ENCODE assay signal across 9 mouse cellular contexts in the genomic region with DNA sequence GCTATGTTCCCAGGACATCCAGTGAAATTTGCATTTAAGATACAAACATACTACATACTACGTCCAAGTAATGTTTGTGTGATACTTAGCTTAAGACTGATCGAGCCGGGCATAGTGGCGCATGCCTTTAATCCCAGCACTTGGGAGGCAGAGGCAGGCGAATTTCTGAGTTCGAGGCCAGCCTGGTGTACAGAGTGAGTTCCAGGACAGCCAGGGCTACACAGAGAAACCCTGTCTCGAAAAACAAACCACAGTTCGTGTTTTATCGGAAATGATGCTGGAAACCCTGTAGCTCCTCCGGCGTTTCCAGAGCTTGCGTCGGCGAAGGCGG. TPM values are rescaled to one million over a fixed set of nuclear protein-coding genes. Genes with fewer than 3 reads are reported as not detected.
DNase-seq lines count a peak whose midpoint lies in the region; ATAC-seq and TF ChIP-seq lines count a peak whose summit lies in the region.
"Not testable (repeated sequence)": the region's sequence is repeated elsewhere in the genome, so short reads cannot be mapped to it uniquely, and the experiment has no call there.
"Had no signal": no experiment of that assay in that cellular context is flagged by ENCODE, and none has a peak within 500 bp of the region (broad histone marks: within the 10 kb centered on the region; RNA-seq: fewer than 3 reads in every experiment).

No protein-coding gene starts in this region.

- not testable (repeated sequence) for H3K9me3 ChIP-seq in forebrain, embryonic 13.5 days (replicated peaks); heart, embryonic 16.5 days (replicated peaks; ENCODE audit: control insufficient read depth, low read length); intestine, postnatal 0 days (ENCODE audit: control insufficient read depth); limb, embryonic 15.5 days; lung, postnatal 0 days (ENCODE audit: low read length); neural tube, embryonic 11.5 days (ENCODE audit: control insufficient read depth, low read length)

- TF ChIP-seq POLR2A in cerebellum, adult 2 months (IDR thresholded peaks at IDR 0.05; ENCODE audit: borderline replicate concordance, insufficient read depth, low read length); thymus, adult 2 months (IDR thresholded peaks at IDR 0.05; ENCODE audit: control insufficient read depth, extremely low read depth, insufficient read depth, low read length, poor library complexity): not testable (repeated sequence)

- H3K27me3 ChIP-seq in cerebellum, adult 2 months (ENCODE audit: control insufficient read depth, insufficient read depth, low read length); forebrain, embryonic 13.5 days; heart, embryonic 16.5 days (ENCODE audit: control insufficient read depth, insufficient read depth, low read length); intestine, postnatal 0 days (replicated peaks; ENCODE audit: control insufficient read depth, insufficient read depth, low read length); limb, embryonic 15.5 days; lung, postnatal 0 days (replicated peaks; ENCODE audit: insufficient read depth, low read length); neural tube, embryonic 11.5 days (ENCODE audit: control insufficient read depth, insufficient read depth, low read length); thymus, adult 2 months (ENCODE audit: control insufficient read depth, insufficient read depth, low read length): not testable (repeated sequence)

- H3K4me1 ChIP-seq in cerebellum, adult 2 months (ENCODE audit: control insufficient read depth, insufficient read depth, low read length) = peaks cover 20% of the 10 kb centered on the region
- peaks cover 37% of the 10 kb centered on the region for H3K4me1 ChIP-seq in forebrain, embryonic 13.5 days
- H3K4me1 ChIP-seq in heart, embryonic 16.5 days (ENCODE audit: control insufficient read depth, insufficient read depth, low read length) = peaks cover 30% of the 10 kb centered on the region
- peaks cover 16% of the 10 kb centered on the region for H3K4me1 ChIP-seq in intestine, postnatal 0 days (replicated peaks; ENCODE audit: control insufficient read depth, insufficient read depth, low read length)
- peaks cover 39% of the 10 kb centered on the region for H3K4me1 ChIP-seq in limb, embryonic 15.5 days
- H3K4me1 ChIP-seq in lung, postnatal 0 days (ENCODE audit: insufficient read depth, low read depth, low read length) = peaks cover 17% of the 10 kb centered on the region; the same call in 1 of the 2 replicates
- H3K4me1 ChIP-seq in neural tube, embryonic 11.5 days (ENCODE audit: control insufficient read depth, insufficient read depth, low read length) = peaks cover 24% of the 10 kb centered on the region
- peaks cover 20% of the 10 kb centered on the region for H3K4me1 ChIP-seq in thymus, adult 2 months (replicated peaks; ENCODE audit: control insufficient read depth, insufficient read depth, low read length)

- peak overlapping the region; percentile 99 for H3K9ac ChIP-seq in forebrain, embryonic 13.5 days
- peak overlapping the region; percentile 97 for H3K9ac ChIP-seq in heart, embryonic 16.5 days (ENCODE audit: low read length)
- H3K9ac ChIP-seq in intestine, postnatal 0 days (ENCODE audit: low read depth, low read length) = 0 out of 2 replicates have a peak overlapping the region, but pooled peaks have one; percentile 93
- peak overlapping the region; percentile 91; the same call in 1 of the 2 replicates for H3K9ac ChIP-seq in limb, embryonic 15.5 days
- 0 out of 2 replicates have a peak overlapping the region, but pooled peaks have one; percentile 8 for H3K9ac ChIP-seq in lung, postnatal 0 days (replicated peaks; ENCODE audit: low read depth)
- H3K9ac ChIP-seq in neural tube, embryonic 11.5 days (ENCODE audit: low read length) = peak overlapping the region; percentile 94

- peak overlapping the region; percentile 15 for H3K27ac ChIP-seq in cerebellum, adult 2 months (ENCODE audit: insufficient read depth, low read length)
- H3K27ac ChIP-seq in forebrain, embryonic 13.5 days = peak overlapping the region; percentile 86
- peak overlapping the region; percentile 63 for H3K27ac ChIP-seq in heart, embryonic 16.5 days (ENCODE audit: low read length)
- peak overlapping the region; percentile 85 for H3K27ac ChIP-seq in intestine, postnatal 0 days (ENCODE audit: low read depth, low read length)
- H3K27ac ChIP-seq in limb, embryonic 15.5 days = peak overlapping the region; percentile 74
- H3K27ac ChIP-seq in lung, postnatal 0 days (ENCODE audit: low read length) = peak overlapping the region; percentile 64
- not testable (repeated sequence) for H3K27ac ChIP-seq in neural tube, embryonic 11.5 days (ENCODE audit: low read depth, low read length)
- peak overlapping the region; percentile 9; the same call in 1 of the 2 replicates for H3K27ac ChIP-seq in thymus, adult 2 months (ENCODE audit: control insufficient read depth, insufficient read depth, low read length)

- ATAC-seq in forebrain, embryonic 13.5 days; heart, embryonic 16.5 days (replicated peaks; ENCODE audit: extremely low read depth, insufficient read depth, low FRiP score); limb, embryonic 15.5 days (ENCODE audit: insufficient number of reproducible peaks, low FRiP score, low TSS enrichment, low read depth); lung, postnatal 0 days: not testable (repeated sequence)
- ATAC-seq in intestine, postnatal 0 days = peak; percentile 2
- peak; percentile 20; the same call in 1 of the 2 replicates for ATAC-seq in neural tube, embryonic 11.5 days (ENCODE audit: insufficient read depth, low FRiP score, low TSS enrichment)

- H3K4me2 ChIP-seq in forebrain, embryonic 13.5 days = peak overlapping the region; percentile 92
- H3K4me2 ChIP-seq in heart, embryonic 16.5 days (ENCODE audit: low read depth, low read length) = peak overlapping the region; percentile 69
- peak overlapping the region; percentile 72 for H3K4me2 ChIP-seq in intestine, postnatal 0 days (replicated peaks; ENCODE audit: low read depth)
- H3K4me2 ChIP-seq in limb, embryonic 15.5 days = peak overlapping the region; percentile 74
- H3K4me2 ChIP-seq in lung, postnatal 0 days (replicated peaks; ENCODE audit: low read depth, low read length) = peak overlapping the region; percentile 80
- peak overlapping the region; percentile 76 for H3K4me2 ChIP-seq in neural tube, embryonic 11.5 days (ENCODE audit: low read depth)

- TF ChIP-seq EP300 in lung, postnatal 0 days (IDR thresholded peaks at IDR 0.05) = not testable (repeated sequence)

- not testable (repeated sequence) for H3K36me3 ChIP-seq in forebrain, embryonic 13.5 days (ENCODE audit: poor library complexity, severe bottlenecking); heart, embryonic 16.5 days (ENCODE audit: control insufficient read depth, insufficient read depth); intestine, postnatal 0 days (ENCODE audit: control insufficient read depth, insufficient read depth); limb, embryonic 15.5 days; lung, postnatal 0 days (ENCODE audit: insufficient read depth, low read length); neural tube, embryonic 11.5 days (ENCODE audit: control insufficient read depth, insufficient read depth, low read length); thymus, adult 2 months (ENCODE audit: control insufficient read depth, insufficient read depth, low read length)

- DNase-seq in cerebellum, adult 2 months; lung, postnatal 0 days (ENCODE audit: low spot score); neural tube, embryonic 11.5 days (ENCODE audit: low spot score); thymus, adult 2 months: not testable (repeated sequence)

- peak overlapping the region; percentile 56 for H3K4me3 ChIP-seq in cerebellum, adult 2 months (replicated peaks; ENCODE audit: insufficient read depth, low read depth, low read length)
- peak overlapping the region; percentile 96 for H3K4me3 ChIP-seq in forebrain, embryonic 13.5 days
- H3K4me3 ChIP-seq in heart, embryonic 16.5 days (ENCODE audit: low read length) = peak overlapping the region; percentile 91
- peak overlapping the region; percentile 90 for H3K4me3 ChIP-seq in intestine, postnatal 0 days (ENCODE audit: low read depth, low read length)
- peak overlapping the region; percentile 67 for H3K4me3 ChIP-seq in limb, embryonic 15.5 days
- peak overlapping the region; percentile 78 for H3K4me3 ChIP-seq in lung, postnatal 0 days (ENCODE audit: low read depth, low read length)
- H3K4me3 ChIP-seq in neural tube, embryonic 11.5 days (ENCODE audit: low read depth, low read length) = peak overlapping the region; percentile 98
- peak overlapping the region; percentile 42 for H3K4me3 ChIP-seq in thymus, adult 2 months (ENCODE audit: control insufficient read depth, insufficient read depth, low read length)

- WGBS in cerebellum, adult 2 months = 12% methylated on average over 15 of the region's 15 CpGs
- WGBS in forebrain, embryonic 13.5 days = 11% methylated on average over 15 of the region's 15 CpGs
- WGBS in heart, embryonic 16.5 days = 5% methylated on average over 15 of the region's 15 CpGs
- WGBS in intestine, postnatal 0 days = 11% methylated on average over 15 of the region's 15 CpGs
- WGBS in limb, embryonic 15.5 days = 10% methylated on average over 15 of the region's 15 CpGs
- 7% methylated on average over 15 of the region's 15 CpGs for WGBS in lung, postnatal 0 days
- 12% methylated on average over 15 of the region's 15 CpGs for WGBS in neural tube, embryonic 11.5 days
- WGBS in thymus, adult 2 months = 10% methylated on average over 15 of the region's 15 CpGs

- not testable (repeated sequence) for TF ChIP-seq CTCF in cerebellum, adult 2 months (IDR thresholded peaks at IDR 0.05; ENCODE audit: borderline replicate concordance, insufficient read depth, low read depth, low read length); intestine, postnatal 0 days (IDR thresholded peaks at IDR 0.05; ENCODE audit: low read depth); lung, postnatal 0 days (IDR thresholded peaks at IDR 0.05); thymus, adult 2 months (IDR thresholded peaks at IDR 0.05; ENCODE audit: borderline replicate concordance, control insufficient read depth, extremely low read depth, insufficient read depth, low read length, poor library complexity)

RNA-seq across cellular contexts. Expression of gene Zfp598, which starts 0.3 kb away (rescaled TPM):
- polyA plus RNA-seq in cerebellum, adult 2 months (2012; rRNA removed) = 92.6 and 98.6 TPM in 2 replicates
- polyA plus RNA-seq in forebrain, embryonic 13.5 days (2015; fragmentation: Nextera tagmentation; extraction: Ambion mirVana) = 14.9 and 16.2 TPM in 2 replicates
- polyA plus RNA-seq in heart, embryonic 16.5 days (2015; fragmentation: Nextera tagmentation; extraction: Ambion mirVana) = 11.9 and 17.0 TPM in 2 replicates
- polyA plus RNA-seq in intestine, postnatal 0 days (2015; fragmentation: Nextera tagmentation; extraction: Ambion mirVana) = 13.4 and 13.5 TPM in 2 replicates
- polyA plus RNA-seq in limb, embryonic 15.5 days (2015; fragmentation: Nextera tagmentation; extraction: Ambion mirVana) = 21.4 and 22.1 TPM in 2 replicates
- polyA plus RNA-seq in lung, postnatal 0 days (2015; fragmentation: Nextera tagmentation; extraction: Ambion mirVana) = 10.5 and 11.9 TPM in 2 replicates
- 31.8 and 35.7 TPM in 2 replicates for polyA plus RNA-seq in neural tube, embryonic 11.5 days (2014; fragmentation: Nextera tagmentation; extraction: Ambion mirVana)
- polyA plus RNA-seq in thymus, adult 2 months (2012; rRNA removed) = 118 and 123 TPM in 2 replicates

RNA-seq across cellular contexts. Expression of gene Npw, which starts 10.9 kb away (rescaled TPM):
- polyA plus RNA-seq in cerebellum, adult 2 months (2012; rRNA removed) = not detected in 2 replicates
- polyA plus RNA-seq in forebrain, embryonic 13.5 days (2015; fragmentation: Nextera tagmentation; extraction: Ambion mirVana) = not detected in 2 replicates
- 0.62 TPM in 1 of 2 replicates, not detected in the other for polyA plus RNA-seq in heart, embryonic 16.5 days (2015; fragmentation: Nextera tagmentation; extraction: Ambion mirVana)
- 0.20 TPM in 1 of 2 replicates, not detected in the other for polyA plus RNA-seq in intestine, postnatal 0 days (2015; fragmentation: Nextera tagmentation; extraction: Ambion mirVana)
- polyA plus RNA-seq in limb, embryonic 15.5 days (2015; fragmentation: Nextera tagmentation; extraction: Ambion mirVana) = not detected in 2 replicates
- 8.6 and 10.3 TPM in 2 replicates for polyA plus RNA-seq in lung, postnatal 0 days (2015; fragmentation: Nextera tagmentation; extraction: Ambion mirVana)
- polyA plus RNA-seq in neural tube, embryonic 11.5 days (2014; fragmentation: Nextera tagmentation; extraction: Ambion mirVana) = not detected in 2 replicates
- polyA plus RNA-seq in thymus, adult 2 months (2012; rRNA removed) = 0.35 and 0.64 TPM in 2 replicates
- polyA plus RNA-seq: large intestine, adult 2 months had no signal

RNA-seq across cellular contexts. Expression of gene Slc9a3r2, which starts 19.1 kb away (rescaled TPM):
- 140 and 146 TPM in 2 replicates for polyA plus RNA-seq in cerebellum, adult 2 months (2012; rRNA removed)
- 15.0 and 16.0 TPM in 2 replicates for polyA plus RNA-seq in forebrain, embryonic 13.5 days (2015; fragmentation: Nextera tagmentation; extraction: Ambion mirVana)
- polyA plus RNA-seq in heart, embryonic 16.5 days (2015; fragmentation: Nextera tagmentation; extraction: Ambion mirVana) = 50.8 and 63.9 TPM in 2 replicates
- 26.5 and 30.1 TPM in 2 replicates for polyA plus RNA-seq in intestine, postnatal 0 days (2015; fragmentation: Nextera tagmentation; extraction: Ambion mirVana)
- 56.5 and 57.7 TPM in 2 replicates for polyA plus RNA-seq in limb, embryonic 15.5 days (2015; fragmentation: Nextera tagmentation; extraction: Ambion mirVana)
- 316 and 341 TPM in 2 replicates for polyA plus RNA-seq in lung, postnatal 0 days (2015; fragmentation: Nextera tagmentation; extraction: Ambion mirVana)
- 36.7 and 38.8 TPM in 2 replicates for polyA plus RNA-seq in neural tube, embryonic 11.5 days (2014; fragmentation: Nextera tagmentation; extraction: Ambion mirVana)
- 13.5 and 19.6 TPM in 2 replicates for polyA plus RNA-seq in thymus, adult 2 months (2012; rRNA removed)

RNA-seq across cellular contexts. Expression of gene Syngr3, which starts 20.6 kb away (rescaled TPM):
- 130 and 132 TPM in 2 replicates for polyA plus RNA-seq in cerebellum, adult 2 months (2012; rRNA removed)
- polyA plus RNA-seq in forebrain, embryonic 13.5 days (2015; fragmentation: Nextera tagmentation; extraction: Ambion mirVana) = 61.0 and 68.7 TPM in 2 replicates
- 0.60 and 0.67 TPM in 2 replicates for polyA plus RNA-seq in heart, embryonic 16.5 days (2015; fragmentation: Nextera tagmentation; extraction: Ambion mirVana)
- polyA plus RNA-seq in intestine, postnatal 0 days (2015; fragmentation: Nextera tagmentation; extraction: Ambion mirVana) = 6.0 and 6.2 TPM in 2 replicates
- polyA plus RNA-seq in limb, embryonic 15.5 days (2015; fragmentation: Nextera tagmentation; extraction: Ambion mirVana) = 3.0 and 3.2 TPM in 2 replicates
- polyA plus RNA-seq in lung, postnatal 0 days (2015; fragmentation: Nextera tagmentation; extraction: Ambion mirVana) = 0.19 and 0.33 TPM in 2 replicates
- 14.6 and 18.1 TPM in 2 replicates for polyA plus RNA-seq in neural tube, embryonic 11.5 days (2014; fragmentation: Nextera tagmentation; extraction: Ambion mirVana)
- 0.29 and 0.32 TPM in 2 replicates for polyA plus RNA-seq in thymus, adult 2 months (2012; rRNA removed)

RNA-seq across cellular contexts. Expression of gene Gfer, which starts 26.8 kb away (rescaled TPM):
- polyA plus RNA-seq in cerebellum, adult 2 months (2012; rRNA removed) = 26.7 and 30.9 TPM in 2 replicates
- polyA plus RNA-seq in forebrain, embryonic 13.5 days (2015; fragmentation: Nextera tagmentation; extraction: Ambion mirVana) = 40.7 and 42.5 TPM in 2 replicates
- 27.6 and 29.7 TPM in 2 replicates for polyA plus RNA-seq in heart, embryonic 16.5 days (2015; fragmentation: Nextera tagmentation; extraction: Ambion mirVana)
- 42.0 and 42.2 TPM in 2 replicates for polyA plus RNA-seq in intestine, postnatal 0 days (2015; fragmentation: Nextera tagmentation; extraction: Ambion mirVana)
- 32.8 and 33.8 TPM in 2 replicates for polyA plus RNA-seq in limb, embryonic 15.5 days (2015; fragmentation: Nextera tagmentation; extraction: Ambion mirVana)
- 26.1 and 29.0 TPM in 2 replicates for polyA plus RNA-seq in lung, postnatal 0 days (2015; fragmentation: Nextera tagmentation; extraction: Ambion mirVana)
- polyA plus RNA-seq in neural tube, embryonic 11.5 days (2014; fragmentation: Nextera tagmentation; extraction: Ambion mirVana) = 50.8 and 53.0 TPM in 2 replicates
- polyA plus RNA-seq in thymus, adult 2 months (2012; rRNA removed) = 24.3 and 33.3 TPM in 2 replicates

Comparison
In these comparisons a context has a peak if more than half of its experiments do, and no peak if none do; other contexts are left out.
1. H3K4me3 ChIP-seq: peak in every context shown above with its lines; median percentile 98 in neural tube, embryonic 11.5 days; 96 in forebrain, embryonic 13.5 days; 91 in heart, embryonic 16.5 days; 90 in intestine, postnatal 0 days; 78 in lung, postnatal 0 days; 67 in limb, embryonic 15.5 days; 56 in cerebellum, adult 2 months; 42 in thymus, adult 2 months.
2. H3K9ac ChIP-seq: peak in every context shown above with its lines; median percentile 99 in forebrain, embryonic 13.5 days; 97 in heart, embryonic 16.5 days; 94 in neural tube, embryonic 11.5 days; 93 in intestine, postnatal 0 days; 91 in limb, embryonic 15.5 days; 8 in lung, postnatal 0 days.